Mouse (Mus musculus) hindbrain, embryonic 13.5 days (tissue): ENCODE measurements around the gene Zfp444. TPM values are rescaled to one million over a fixed set of nuclear protein-coding genes. Genes with fewer than 3 reads are reported as not detected.
"Not testable (repeated sequence)": the region's sequence is repeated elsewhere in the genome, so short reads cannot be mapped to it uniquely, and the experiment has no call there.

ENCODE experiments used
- ATAC-seq: fragments of 200-750 bp; cut with Nextera tagmentation; 2 replicates; pipeline ENCODE4 v1.8.0; 2017; ENCODE audit warnings: moderate TSS enrichment; ENCODE audit not compliant: low FRiP score
- H3K27ac ChIP-seq: fragments of 300-500 bp; sonication (generic); 2 replicates; pipeline ENCODE4 v1.5.1; 2015; ENCODE audit warnings: inconsistent platforms, mild to moderate bottlenecking, moderate library complexity
- H3K27me3 ChIP-seq: fragments of 300-500 bp; sonication (generic); 2 replicates; pipeline ENCODE4 v1.6.1; 2015; ENCODE audit warnings: mild to moderate bottlenecking, inconsistent platforms
- H3K36me3 ChIP-seq: fragments of 300-500 bp; sonication (generic); 2 replicates; pipeline ENCODE4 v1.6.1; 2015; ENCODE audit warnings: mild to moderate bottlenecking, inconsistent platforms
- H3K4me1 ChIP-seq: fragments of 300-500 bp; sonication (generic); replicated peaks from 2 replicates; pipeline ENCODE4 v1.6.1; 2015; ENCODE audit warnings: inconsistent platforms
- H3K4me2 ChIP-seq: fragments of 300-500 bp; sonication (generic); 2 replicates; pipeline ENCODE4 v1.6.1; 2015; ENCODE audit warnings: inconsistent platforms, mild to moderate bottlenecking, moderate library complexity
- H3K4me3 ChIP-seq: fragments of 300-500 bp; sonication (generic); 2 replicates; pipeline ENCODE4 v1.5.1; 2015; ENCODE audit warnings: mild to moderate bottlenecking, inconsistent platforms
- H3K9ac ChIP-seq: fragments of 300-500 bp; sonication (generic); 2 replicates; pipeline ENCODE4 v1.6.1; 2015; ENCODE audit warnings: mild to moderate bottlenecking, inconsistent platforms
- H3K9me3 ChIP-seq: fragments of 300-500 bp; sonication (generic); 2 replicates; pipeline ENCODE4 v1.6.1; 2016; ENCODE audit warnings: inconsistent platforms
- WGBS: fragments of 180-500 bp; shearing (Covaris S2); methylation state at CpG from one replicate; pipeline ENCODE4 v1.1.7; 2015; 5-methylcytosine and 5-hydroxymethylcytosine counted together
- polyA plus RNA-seq: library from polyadenylated mRNA; unstranded; fragments of >200 nt; fragmentation: Nextera tagmentation; extraction: Ambion mirVana; gene quantifications from 2 replicates; pipeline ENCODE4 v1.2.1, GENCODE M21; 2015

Gene Zfp444
- polyA plus RNA-seq, 1 experiment from 2014 or later = 94.9 TPM

- H3K36me3 ChIP-seq, H3K9ac ChIP-seq, H3K4me2 ChIP-seq, H3K9me3 ChIP-seq, H3K4me3 ChIP-seq, H3K27me3 ChIP-seq, H3K27ac ChIP-seq, ATAC-seq, H3K4me1 ChIP-seq: not testable (repeated sequence)
- WGBS = 15% methylated on average over 1 of the region's 1 CpGs
Observed at GRCm38 (mm10) chr7:6240841-6241425, 68.9 kb downstream of the Zfp444 start.

Other genes starting within 250 kb of the Zfp444 start
- not detected in 2 replicates for gene Vmn1r65, start 161.2 kb upstream of the Zfp444 start, polyA plus RNA-seq
- not detected in 2 replicates for gene Nlrp4c, start 127.1 kb upstream of the Zfp444 start, polyA plus RNA-seq
- 22.1 and 23.8 TPM in 2 replicates for gene Zfp787, start 16.2 kb upstream of the Zfp444 start, polyA plus RNA-seq
- gene Galp, start 24.9 kb downstream of the Zfp444 start, polyA plus RNA-seq = not detected in 2 replicates
- not detected in 2 replicates for gene Zscan5b, start 50.1 kb downstream of the Zfp444 start, polyA plus RNA-seq
- gene Epp13, start 80.5 kb downstream of the Zfp444 start, polyA plus RNA-seq = 0.26 TPM in 1 of 2 replicates, not detected in the other
- 20.2 and 22.7 TPM in 2 replicates for gene Zfp667, start 114.4 kb downstream of the Zfp444 start, polyA plus RNA-seq
- gene Zfp583, start 159.1 kb downstream of the Zfp444 start, polyA plus RNA-seq = 13.0 and 15.7 TPM in 2 replicates
- 6.7 and 9.0 TPM in 2 replicates for gene Gm3854, start 171.5 kb downstream of the Zfp444 start, polyA plus RNA-seq
- gene Zfp78, start 191.1 kb downstream of the Zfp444 start, polyA plus RNA-seq = 3.6 and 4.2 TPM in 2 replicates
- gene Zfp28, start 211.1 kb downstream of the Zfp444 start, polyA plus RNA-seq = 16.2 and 17.0 TPM in 2 replicates
- gene Smim17, start 226.5 kb downstream of the Zfp444 start, polyA plus RNA-seq = 3.7 and 4.2 TPM in 2 replicates
- 0.09 TPM in 2 replicates for gene Gm20715, start 238.1 kb downstream of the Zfp444 start, polyA plus RNA-seq